Mouse (Mus musculus): ENCODE data around the gene Aldoart1.

Aldoart1 gene

GRCm38 (mm10) chr4:72852534-72852933, at the start of gene Aldoart1:
Gene Aldoart1 (minus strand): TSS chr4:72852634.
- DNase-seq (ENCODE audit: extremely low read depth, insufficient read length, low spot score): no peak

- no peak for DNase-seq (ENCODE audit: extremely low read depth, insufficient read length, low spot score)
Measured at GRCm38 (mm10) chr4:72901566-72901965, 49.1 kb upstream of the Aldoart1 start.

GRCm38 (mm10) chr4:72865371-72866075, 13.1 kb upstream of the Aldoart1 start:
- DNase-seq (ENCODE audit: extremely low read depth, insufficient read length, low spot score): no peak

GRCm38 (mm10) chr4:72844276-72844675, 8.2 kb downstream of the Aldoart1 start:
- no peak for DNase-seq (ENCODE audit: extremely low read depth, insufficient read length, low spot score)

- no peak for DNase-seq (ENCODE audit: extremely low read depth, insufficient read length, low spot score)
Measured at GRCm38 (mm10) chr4:72843025-72843424, 9.4 kb downstream of the Aldoart1 start.

GRCm38 (mm10) chr4:72836430-72836829, 16.0 kb downstream of the Aldoart1 start:
- no peak for DNase-seq (ENCODE audit: extremely low read depth, insufficient read length, low spot score)

GRCm38 (mm10) chr4:72835400-72835799, 17.0 kb downstream of the Aldoart1 start:
- DNase-seq (ENCODE audit: extremely low read depth, insufficient read length, low spot score): no peak

GRCm38 (mm10) chr4:72800816-72801215, 51.6 kb downstream of the Aldoart1 start:
- DNase-seq (ENCODE audit: extremely low read depth, insufficient read length, low spot score): no peak

Measured in 3134 (cell line).